ENCODE assay signal across 10 mouse cellular contexts in genomic region chr7:134501079-134501478, GRCm38 (mm10).
A peak's percentile ranks its signal among the peaks of the same experiment; 100 is the strongest.
DNase-seq lines count a peak whose midpoint lies in the region; ATAC-seq and TF ChIP-seq lines count a peak whose summit lies in the region.
"Had no signal": no experiment of that assay in that cellular context is flagged by ENCODE, and none has a peak within 500 bp of the region (broad histone marks: within the 10 kb centered on the region; RNA-seq: fewer than 3 reads in every experiment).

No protein-coding gene starts in this region.

- no peak overlapping the region for H3K27ac ChIP-seq in midbrain, embryonic 12.5 days (replicated peaks)
- no peak overlapping the region for H3K27ac ChIP-seq in midbrain, postnatal 0 days (ENCODE audit: low read depth, low read length)
- H3K27ac ChIP-seq in forebrain, embryonic 13.5 days, result no peak overlapping the region

- H3K27me3 ChIP-seq in midbrain, embryonic 12.5 days, result no peaks in the 10 kb centered on the region
- H3K27me3 ChIP-seq in midbrain, postnatal 0 days (ENCODE audit: insufficient read depth, low read length), result no peaks in the 10 kb centered on the region
- no peaks in the 10 kb centered on the region for H3K27me3 ChIP-seq in forebrain, embryonic 13.5 days

- peaks cover 10% of the 10 kb centered on the region; the same call in 1 of the 2 replicates for H3K4me1 ChIP-seq in midbrain, embryonic 12.5 days
- H3K4me1 ChIP-seq in midbrain, postnatal 0 days (ENCODE audit: insufficient read depth, low read length), result no peaks in the 10 kb centered on the region
- peaks cover 15% of the 10 kb centered on the region for H3K4me1 ChIP-seq in forebrain, embryonic 13.5 days

- no peak overlapping the region for H3K9ac ChIP-seq in midbrain, embryonic 12.5 days (replicated peaks)
- no peak overlapping the region for H3K9ac ChIP-seq in midbrain, postnatal 0 days (replicated peaks; ENCODE audit: low read length, poor library complexity, severe bottlenecking)
- H3K9ac ChIP-seq in forebrain, embryonic 13.5 days, result no peak overlapping the region

- WGBS in midbrain, embryonic 12.5 days, result 10% methylated on average over 1 of the region's 1 CpGs
- 4% methylated on average over 1 of the region's 1 CpGs for WGBS in midbrain, postnatal 0 days
- WGBS in forebrain, embryonic 13.5 days, result 0% methylated on average over 1 of the region's 1 CpGs

- peak; percentile 30 for DNase-seq in layer of hippocampus, adult 11-12 months (ENCODE audit: low spot score)
- DNase-seq in layer of hippocampus, postnatal 25 days (ENCODE audit: extremely low spot score in 1 of 2, low spot score in 1 of 2), result no peak
- no peak for DNase-seq in midbrain, postnatal 0 days (ENCODE audit: low spot score)
- DNase-seq in testis, postnatal 10 days (ENCODE audit: low spot score), result no peak
- DNase-seq: gastrocnemius, postnatal 10 days; kidney, adult 11 months had no signal

- no peak overlapping the region for H3K4me3 ChIP-seq in midbrain, embryonic 12.5 days
- H3K4me3 ChIP-seq in midbrain, postnatal 0 days (ENCODE audit: low read depth, low read length), result no peak overlapping the region
- no peak overlapping the region for H3K4me3 ChIP-seq in forebrain, embryonic 13.5 days
- H3K4me3 ChIP-seq: myocyte had no signal

- H3K9me3 ChIP-seq in midbrain, embryonic 12.5 days, result no peaks in the 10 kb centered on the region
- H3K9me3 ChIP-seq in midbrain, postnatal 0 days (ENCODE audit: low read length), result no peaks in the 10 kb centered on the region
- no peaks in the 10 kb centered on the region for H3K9me3 ChIP-seq in forebrain, embryonic 13.5 days (replicated peaks)

- H3K4me2 ChIP-seq in midbrain, embryonic 12.5 days (replicated peaks), result no peak overlapping the region
- H3K4me2 ChIP-seq in midbrain, postnatal 0 days (ENCODE audit: low read depth, low read length, poor library complexity, severe bottlenecking), result no peak overlapping the region
- no peak overlapping the region for H3K4me2 ChIP-seq in forebrain, embryonic 13.5 days

- no peaks in the 10 kb centered on the region for H3K36me3 ChIP-seq in midbrain, embryonic 12.5 days
- no peaks in the 10 kb centered on the region for H3K36me3 ChIP-seq in midbrain, postnatal 0 days (ENCODE audit: insufficient read depth, low read length)
- no peaks in the 10 kb centered on the region for H3K36me3 ChIP-seq in forebrain, embryonic 13.5 days (ENCODE audit: poor library complexity, severe bottlenecking)

- no peak for TF ChIP-seq CTCF in midbrain, postnatal 0 days (IDR thresholded peaks at IDR 0.05)

- 0 out of 2 replicates have a peak, but pooled peaks have one; percentile 60 for ATAC-seq in midbrain, embryonic 12.5 days (ENCODE audit: low FRiP score, low read depth)
- no peak for ATAC-seq in midbrain, postnatal 0 days (ENCODE audit: low FRiP score)
- peak; percentile 73; the same call in 1 of the 2 replicates for ATAC-seq in forebrain, embryonic 13.5 days
- no peak for ATAC-seq in inflammation-experienced regulatory T-cells, adult 6 months

Comparison
In these comparisons a context has a peak if more than half of its experiments do, and no peak if none do; other contexts are left out.
1. ATAC-seq: peak in midbrain, embryonic 12.5 days (single experiment) and forebrain, embryonic 13.5 days (single experiment); none in midbrain, postnatal 0 days (single experiment) and inflammation-experienced regulatory T-cells, adult 6 months (single experiment).